Mouse (Mus musculus) lung, adult 2 months (tissue): ENCODE measurements at regions not wholly inside any gene's neighbourhood (a gene's known extent, or its start where the extent isn't known, plus 50 kb on each side); places are given as distances from the start of the nearest gene placed in this dataset.

ENCODE experiments used
- CTCF ChIP-seq: fragments of 200-500 bp; IDR thresholded peaks from 2 replicates; pipeline ENCODE4 v1.5.1; 2011; ENCODE audit warnings: mild to moderate bottlenecking, low read length, control low read depth; ENCODE audit not compliant: insufficient read depth
- POLR2A ChIP-seq: fragments of 200-500 bp; IDR thresholded peaks from 2 replicates; pipeline ENCODE4 v1.6.1; 2011; ENCODE audit warnings: low read depth, mild to moderate bottlenecking, control low read depth, low read length, borderline replicate concordance; ENCODE audit errors: extremely low read depth

DNA sequence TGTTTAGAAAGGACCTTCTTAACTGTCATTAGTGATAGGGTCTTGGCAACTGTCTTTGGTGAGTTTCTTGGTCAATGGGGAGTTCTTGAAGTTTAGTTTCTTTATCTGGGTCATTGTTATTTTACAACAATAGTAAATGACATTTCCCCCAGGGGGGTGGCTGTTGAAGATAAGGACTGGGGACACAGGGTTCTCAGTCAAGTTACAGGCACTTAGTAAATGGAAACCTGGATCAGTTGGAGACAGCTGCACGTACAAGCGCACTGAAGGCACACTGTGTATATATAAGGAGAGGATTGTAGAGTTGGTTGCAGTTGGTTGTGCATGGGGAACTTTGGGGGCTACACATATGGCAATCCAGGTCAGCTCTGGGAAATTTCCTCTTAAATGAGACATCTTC, 169.2 kb upstream of the Serp2 start:
- no peak for TF ChIP-seq CTCF
- TF ChIP-seq POLR2A, result no peak
